Mouse (Mus musculus) bone marrow macrophage, adult 2 months (primary cell): Measurements from ENCODE around the gene Chrm3.

Experiments used
- CTCF ChIP-seq: IDR thresholded peaks from 2 replicates; pipeline ENCODE4 v1.5.1; 2012; ENCODE audit warnings: low read depth, mild to moderate bottlenecking, low read length, moderate library complexity
- POLR2A ChIP-seq: IDR thresholded peaks from 2 replicates; pipeline ENCODE4 v1.6.1; 2012; ENCODE audit warnings: mild to moderate bottlenecking, low read depth, low read length, borderline replicate concordance

GRCm38 (mm10) chr13:10220403-10220802 is 140.2 kb downstream of the Chrm3 start:
- no peak for TF ChIP-seq POLR2A
- no peak for TF ChIP-seq CTCF
